Mouse (Mus musculus): ENCODE measurements around the gene U2af1l4. TPM values are rescaled to one million over a fixed set of nuclear protein-coding genes. Genes with fewer than 3 reads are reported as not detected.

U2af1l4 gene
- polyA plus RNA-seq, 1 experiment from 2014 or later, result 73.4 TPM

- H3K27me3 ChIP-seq (ENCODE audit: control insufficient read depth, insufficient read depth, low read length), result no peaks in the 10 kb centered on the region
- no peak for ATAC-seq (ENCODE audit: insufficient read depth, low FRiP score)
- H3K4me1 ChIP-seq (ENCODE audit: control insufficient read depth, insufficient read depth, low read length), result peaks cover 10% of the 10 kb centered on the region
- no peak overlapping the region for H3K4me3 ChIP-seq (replicated peaks; ENCODE audit: low read length)
- H3K36me3 ChIP-seq (ENCODE audit: control insufficient read depth, insufficient read depth, low read length), result peaks cover 11% of the 10 kb centered on the region; the same call in 1 of the 2 replicates
- 82% methylated on average over 14 of the region's 14 CpGs for WGBS
- no peak overlapping the region for H3K27ac ChIP-seq (ENCODE audit: low read length)
- no peaks in the 10 kb centered on the region for H3K9me3 ChIP-seq (replicated peaks; ENCODE audit: control insufficient read depth, low read length)
- H3K4me2 ChIP-seq (ENCODE audit: low read depth, low read length), result no peak overlapping the region
- peak overlapping the region; percentile 63; the same call in 1 of the 2 replicates for H3K9ac ChIP-seq (ENCODE audit: low read length)
These were observed 36.1 kb upstream of the U2af1l4 start for GRCm38 (mm10) chr7:30526981-30527380.

GRCm38 (mm10) chr7:30531291-30531815 lies 31.7 kb upstream of the U2af1l4 start:
- no peaks in the 10 kb centered on the region for H3K9me3 ChIP-seq (replicated peaks; ENCODE audit: control insufficient read depth, low read length)
- ATAC-seq (ENCODE audit: insufficient read depth, low FRiP score), result no peak
- H3K27me3 ChIP-seq (ENCODE audit: control insufficient read depth, insufficient read depth, low read length), result no peaks in the 10 kb centered on the region
- 78% methylated on average over 9 of the region's 9 CpGs for WGBS
- H3K4me3 ChIP-seq (replicated peaks; ENCODE audit: low read length), result no peak overlapping the region
- H3K4me1 ChIP-seq (ENCODE audit: control insufficient read depth, insufficient read depth, low read length), result peaks cover 13% of the 10 kb centered on the region
- H3K27ac ChIP-seq (ENCODE audit: low read length), result no peak overlapping the region
- H3K9ac ChIP-seq (ENCODE audit: low read length), result peak overlapping the region; percentile 48; the same call in 1 of the 2 replicates
- peaks cover 11% of the 10 kb centered on the region; the same call in 1 of the 2 replicates for H3K36me3 ChIP-seq (ENCODE audit: control insufficient read depth, insufficient read depth, low read length)
- no peak overlapping the region for H3K4me2 ChIP-seq (ENCODE audit: low read depth, low read length)

- H3K9ac ChIP-seq (ENCODE audit: low read length), result no peak overlapping the region
- no peak overlapping the region for H3K4me3 ChIP-seq (replicated peaks; ENCODE audit: low read length)
- 46% methylated on average over 8 of the region's 8 CpGs for WGBS
- peaks cover 9% of the 10 kb centered on the region for H3K4me1 ChIP-seq (ENCODE audit: control insufficient read depth, insufficient read depth, low read length)
- no peaks in the 10 kb centered on the region for H3K9me3 ChIP-seq (replicated peaks; ENCODE audit: control insufficient read depth, low read length)
- H3K27me3 ChIP-seq (ENCODE audit: control insufficient read depth, insufficient read depth, low read length), result no peaks in the 10 kb centered on the region
- 0 out of 2 replicates have a peak, but pooled peaks have one; percentile 8 for ATAC-seq (ENCODE audit: insufficient read depth, low FRiP score)
- H3K36me3 ChIP-seq (ENCODE audit: control insufficient read depth, insufficient read depth, low read length), result peaks cover 11% of the 10 kb centered on the region; the same call in 1 of the 2 replicates
- 0 out of 2 replicates have a peak overlapping the region, but pooled peaks have one; percentile 13 for H3K4me2 ChIP-seq (ENCODE audit: low read depth, low read length)
- H3K27ac ChIP-seq (ENCODE audit: low read length), result no peak overlapping the region
These were observed 30.2 kb upstream of the U2af1l4 start for GRCm38 (mm10) chr7:30532931-30533330.

- Histone ChIP-seq H3K9me3 (replicated peaks; ENCODE audit: control insufficient read depth, low read length) (no peaks in the 10 kb centered on the region), H3K4me3 (replicated peaks; ENCODE audit: low read length) (peak overlapping the region; percentile 78), H3K36me3 (ENCODE audit: control insufficient read depth, insufficient read depth, low read length) (peaks cover 11% of the 10 kb centered on the region; the same call in 1 of the 2 replicates), H3K27me3 (ENCODE audit: control insufficient read depth, insufficient read depth, low read length) (no peaks in the 10 kb centered on the region), H3K9ac (ENCODE audit: low read length) (peak overlapping the region; percentile 80), H3K4me2 (ENCODE audit: low read depth, low read length) (peak overlapping the region; percentile 73), H3K27ac (ENCODE audit: low read length) (no peak overlapping the region), H3K4me1 (ENCODE audit: control insufficient read depth, insufficient read depth, low read length) (peaks cover 9% of the 10 kb centered on the region)
- WGBS, result 9% methylated on average over 26 of the region's 26 CpGs
- peak; percentile 12 for ATAC-seq (ENCODE audit: insufficient read depth, low FRiP score)
These were observed 29.0 kb upstream of the U2af1l4 start for GRCm38 (mm10) chr7:30533941-30534632.

GRCm38 (mm10) chr7:30534633-30535577 lies 28.2 kb upstream of the U2af1l4 start, which contains the start of gene Arhgap33:
Gene Arhgap33 (minus strand): TSS chr7:30535060.
- no peaks in the 10 kb centered on the region for H3K27me3 ChIP-seq (ENCODE audit: control insufficient read depth, insufficient read depth, low read length)
- peak; percentile 95 for ATAC-seq (ENCODE audit: insufficient read depth, low FRiP score)
- WGBS, result under 1% methylated on average over 74 of the region's 84 CpGs
- no peaks in the 10 kb centered on the region for H3K9me3 ChIP-seq (replicated peaks; ENCODE audit: control insufficient read depth, low read length)
- peak within 1 kb of the TSS; percentile 73 for H3K4me2 ChIP-seq (ENCODE audit: low read depth, low read length)
- H3K4me1 ChIP-seq (ENCODE audit: control insufficient read depth, insufficient read depth, low read length), result peaks cover 9% of the 10 kb centered on the region
- peak within 1 kb of the TSS; percentile 4; the same call in 1 of the 2 replicates for H3K27ac ChIP-seq (ENCODE audit: low read length)
- peak within 1 kb of the TSS; percentile 78 for H3K4me3 ChIP-seq (replicated peaks; ENCODE audit: low read length)
- 0 out of 2 replicates have a peak, but pooled peaks cover 4% of the 10 kb centered on the region for H3K36me3 ChIP-seq (ENCODE audit: control insufficient read depth, insufficient read depth, low read length)
- peak within 1 kb of the TSS; percentile 80 for H3K9ac ChIP-seq (ENCODE audit: low read length)

- no peaks in the 10 kb centered on the region for H3K9me3 ChIP-seq (replicated peaks; ENCODE audit: control insufficient read depth, low read length)
- no peak overlapping the region for H3K4me2 ChIP-seq (ENCODE audit: low read depth, low read length)
- H3K36me3 ChIP-seq (ENCODE audit: control insufficient read depth, insufficient read depth, low read length), result no peaks in the 10 kb centered on the region
- H3K4me3 ChIP-seq (replicated peaks; ENCODE audit: low read length), result no peak overlapping the region
- ATAC-seq (ENCODE audit: insufficient read depth, low FRiP score), result no peak
- 90% methylated on average over 7 of the region's 7 CpGs for WGBS
- no peaks in the 10 kb centered on the region for H3K27me3 ChIP-seq (ENCODE audit: control insufficient read depth, insufficient read depth, low read length)
- no peak overlapping the region for H3K9ac ChIP-seq (ENCODE audit: low read length)
- peaks cover 2% of the 10 kb centered on the region for H3K4me1 ChIP-seq (ENCODE audit: control insufficient read depth, insufficient read depth, low read length)
- H3K27ac ChIP-seq (ENCODE audit: low read length), result no peak overlapping the region
These were observed 22.5 kb upstream of the U2af1l4 start for GRCm38 (mm10) chr7:30540572-30540971.

- Histone ChIP-seq H3K27me3 (ENCODE audit: control insufficient read depth, insufficient read depth, low read length) (no peaks in the 10 kb centered on the region), H3K36me3 (ENCODE audit: control insufficient read depth, insufficient read depth, low read length) (no peaks in the 10 kb centered on the region), H3K4me2 (ENCODE audit: low read depth, low read length) (no peak overlapping the region), H3K4me1 (ENCODE audit: control insufficient read depth, insufficient read depth, low read length) (no peaks in the 10 kb centered on the region), H3K9me3 (replicated peaks; ENCODE audit: control insufficient read depth, low read length) (no peaks in the 10 kb centered on the region), H3K27ac (ENCODE audit: low read length) (no peak overlapping the region), H3K9ac (ENCODE audit: low read length) (no peak overlapping the region), H3K4me3 (replicated peaks; ENCODE audit: low read length) (no peak overlapping the region)
- no peak for ATAC-seq (ENCODE audit: insufficient read depth, low FRiP score)
- 94% methylated on average over 2 of the region's 2 CpGs for WGBS
These were observed 18.8 kb upstream of the U2af1l4 start for GRCm38 (mm10) chr7:30544327-30544726.

- H3K27me3 ChIP-seq (ENCODE audit: control insufficient read depth, insufficient read depth, low read length), result no peaks in the 10 kb centered on the region
- WGBS, result 91% methylated on average over 2 of the region's 2 CpGs
- H3K9me3 ChIP-seq (replicated peaks; ENCODE audit: control insufficient read depth, low read length), result no peaks in the 10 kb centered on the region
- no peak overlapping the region for H3K4me3 ChIP-seq (replicated peaks; ENCODE audit: low read length)
- H3K27ac ChIP-seq (ENCODE audit: low read length), result no peak overlapping the region
- peaks cover 12% of the 10 kb centered on the region for H3K4me1 ChIP-seq (ENCODE audit: control insufficient read depth, insufficient read depth, low read length)
- H3K4me2 ChIP-seq (ENCODE audit: low read depth, low read length), result no peak overlapping the region
- H3K36me3 ChIP-seq (ENCODE audit: control insufficient read depth, insufficient read depth, low read length), result no peaks in the 10 kb centered on the region
- no peak overlapping the region for H3K9ac ChIP-seq (ENCODE audit: low read length)
- ATAC-seq (ENCODE audit: insufficient read depth, low FRiP score), result no peak
These were observed 13.2 kb upstream of the U2af1l4 start for GRCm38 (mm10) chr7:30549880-30550279.
